Mouse (Mus musculus) liver, embryonic 14.5 days (tissue): ENCODE measurements around the gene Hoxb5.

Experiments used
- CTCF ChIP-seq: IDR thresholded peaks from 2 replicates; pipeline ENCODE4 v1.5.1; 2016; ENCODE audit warnings: antibody characterized with exemption, low read depth, control low read depth
- EP300 ChIP-seq: IDR thresholded peaks from 2 replicates; pipeline ENCODE4 v1.6.1; 2016; ENCODE audit warnings: antibody characterized with exemption, low read depth

- TF ChIP-seq CTCF (no peak), EP300 (no peak)
Measured at GRCm38 (mm10) chr11:96301837-96302236, 1.3 kb upstream of the Hoxb5 start.
